Mouse (Mus musculus): Measurements from ENCODE around the gene Rnf115.

The Rnf115 gene

GRCm38 (mm10) chr3:96834587-96835348, 107.3 kb downstream of the Rnf115 start:
- DNase-seq (ENCODE audit: low spot score) = no peak

GRCm38 (mm10) chr3:96836414-96836813, 109.0 kb downstream of the Rnf115 start:
- no peak for DNase-seq (ENCODE audit: low spot score)

GRCm38 (mm10) chr3:96838996-96839645, 111.7 kb downstream of the Rnf115 start:
- DNase-seq (ENCODE audit: low spot score) = no peak
